Mouse (Mus musculus) skeletal muscle tissue, adult 2 months (tissue): ENCODE results near the gene Veph1.
A peak's percentile ranks its signal among the peaks of the same experiment; 100 is the strongest.

Experiments used
- DNase-seq: peaks from one replicate; pipeline ENCODE4 v3.0.0-alpha.2; 2012; ENCODE audit warnings: low read depth, low spot score

Gene Veph1

DNA sequence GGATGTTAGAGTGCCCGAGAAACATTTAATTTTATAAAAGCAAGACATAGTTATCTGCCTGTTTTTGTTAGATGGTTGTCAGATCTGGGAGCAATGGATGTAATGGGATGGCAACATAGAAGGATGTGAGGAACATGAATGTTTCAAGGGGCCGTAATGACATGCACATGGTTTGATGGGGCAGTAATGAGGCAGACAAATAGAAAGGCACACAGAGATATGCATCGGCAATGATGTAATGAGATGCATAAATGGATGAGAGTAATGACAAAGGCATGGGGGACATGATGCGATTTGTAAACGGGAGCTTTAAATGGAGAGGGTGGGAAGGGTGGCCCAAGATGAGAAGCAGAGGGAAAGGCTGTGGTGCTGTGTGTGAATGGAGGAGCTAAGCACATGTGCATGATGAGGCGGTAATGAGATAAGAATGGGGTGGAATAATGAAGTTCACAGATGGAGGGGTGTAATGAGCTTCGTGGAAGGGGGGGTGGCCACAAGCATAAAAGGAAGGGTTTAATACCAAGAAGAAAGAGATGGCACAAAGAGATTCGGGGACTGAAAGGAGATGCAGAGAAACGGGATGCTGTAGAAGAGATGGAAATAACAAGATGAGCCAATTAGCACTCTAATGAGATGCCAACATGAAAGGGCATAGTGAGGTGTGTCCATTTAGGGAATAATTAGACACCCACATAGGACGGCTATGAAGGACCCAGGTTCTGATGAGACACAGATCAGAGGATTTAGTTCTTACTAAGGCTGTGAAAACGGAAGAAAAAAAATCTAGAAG is 194.6 kb downstream of the Veph1 start:
- no peak for DNase-seq

DNA sequence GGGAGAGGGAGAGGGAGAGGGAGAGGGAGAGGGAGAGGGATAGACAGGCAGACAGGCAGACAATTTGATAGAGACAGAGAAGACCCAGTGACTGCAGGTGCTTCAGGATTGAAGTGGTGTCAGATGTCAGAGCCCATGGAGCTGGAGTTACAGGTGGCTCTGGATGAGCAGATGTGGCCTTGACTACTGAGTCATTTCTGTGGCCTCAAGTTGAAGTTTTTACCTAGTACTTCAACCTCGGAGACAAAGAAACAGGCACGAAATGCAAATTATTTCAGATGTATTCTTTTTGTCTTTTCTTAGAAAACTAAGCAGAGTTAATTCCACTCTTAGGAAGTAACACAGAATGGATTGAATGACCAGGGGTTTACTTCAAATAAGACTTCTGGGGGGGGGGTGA is 195.6 kb downstream of the Veph1 start:
- no peak for DNase-seq

DNA sequence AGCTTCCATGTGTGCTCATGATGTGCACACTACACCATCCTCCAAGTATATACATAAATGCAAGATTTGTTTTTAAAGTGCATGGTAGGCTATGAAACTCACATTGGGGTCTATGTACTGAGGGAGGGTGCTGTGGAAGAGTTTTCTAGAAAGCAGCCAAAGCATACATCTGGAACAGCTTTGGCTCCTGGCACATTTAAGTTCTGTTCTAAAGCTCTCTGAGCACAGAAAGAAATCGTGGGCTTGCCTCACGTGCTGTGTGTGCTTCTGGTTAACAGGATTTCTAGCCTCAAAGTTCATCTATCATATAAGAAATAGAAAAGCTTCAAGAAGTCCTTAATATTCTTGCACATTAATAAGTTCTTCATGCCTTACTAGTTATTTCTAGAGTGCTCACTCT is 204.9 kb downstream of the Veph1 start:
- DNase-seq = no peak

DNA sequence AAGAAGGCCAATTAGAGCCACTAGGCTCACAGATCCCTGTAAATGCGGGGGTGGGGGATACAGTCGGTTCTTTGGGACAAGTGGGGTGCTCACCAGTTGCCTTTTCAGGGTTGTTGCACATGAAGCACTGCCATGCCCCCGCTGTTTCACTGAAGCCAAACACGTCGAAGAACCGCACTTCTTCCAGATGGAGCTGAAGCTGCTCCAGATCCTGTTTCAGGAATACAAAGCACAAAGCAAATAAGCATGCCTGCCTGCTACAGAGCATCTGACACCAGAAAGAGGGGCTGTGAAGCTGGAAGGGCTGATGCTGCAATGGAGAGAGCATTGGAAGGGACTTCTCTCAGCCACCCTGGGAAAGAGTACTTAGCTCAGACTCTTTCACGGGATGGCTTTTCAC is 209.0 kb downstream of the Veph1 start:
- DNase-seq = no peak

DNA sequence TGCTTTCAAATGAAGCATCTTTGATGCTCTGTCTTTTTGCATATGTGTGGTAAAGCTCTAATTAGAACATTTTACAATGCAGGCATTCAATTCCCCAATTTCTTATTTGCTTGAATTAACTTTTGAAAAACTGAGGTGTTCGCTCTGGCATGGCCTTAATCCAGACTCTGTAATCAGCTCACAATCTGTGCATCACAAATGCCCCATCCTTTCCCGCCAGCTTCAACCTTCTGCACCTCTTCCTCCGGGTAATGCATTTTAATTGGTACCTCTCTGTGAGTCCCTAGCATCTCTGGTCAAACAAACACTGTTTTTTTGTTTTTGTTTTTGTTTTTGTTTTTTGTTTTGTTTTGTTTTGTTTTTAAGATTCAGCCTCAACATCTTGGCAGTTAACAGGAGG is 212.8 kb downstream of the Veph1 start:
- no peak for DNase-seq

DNA sequence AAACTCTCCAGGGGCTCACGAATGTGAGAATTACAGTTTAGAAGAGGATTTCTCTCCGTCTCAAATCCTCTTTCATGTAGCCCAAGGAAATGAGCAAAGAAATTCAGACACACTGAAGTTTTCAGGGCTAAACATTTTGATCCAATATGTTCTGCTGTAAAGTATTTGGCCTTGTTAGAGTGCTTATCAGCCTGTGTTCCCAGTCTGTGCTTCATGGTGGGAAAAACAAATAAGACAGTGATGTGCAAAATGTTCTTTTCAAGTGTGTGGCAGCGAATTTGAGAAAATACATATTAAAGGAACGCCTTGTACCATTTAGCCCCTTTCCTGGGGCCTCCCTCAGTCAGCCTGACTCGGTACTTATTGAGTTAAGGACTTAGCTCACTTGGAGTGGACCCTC is 213.2 kb downstream of the Veph1 start:
- DNase-seq = no peak

DNA sequence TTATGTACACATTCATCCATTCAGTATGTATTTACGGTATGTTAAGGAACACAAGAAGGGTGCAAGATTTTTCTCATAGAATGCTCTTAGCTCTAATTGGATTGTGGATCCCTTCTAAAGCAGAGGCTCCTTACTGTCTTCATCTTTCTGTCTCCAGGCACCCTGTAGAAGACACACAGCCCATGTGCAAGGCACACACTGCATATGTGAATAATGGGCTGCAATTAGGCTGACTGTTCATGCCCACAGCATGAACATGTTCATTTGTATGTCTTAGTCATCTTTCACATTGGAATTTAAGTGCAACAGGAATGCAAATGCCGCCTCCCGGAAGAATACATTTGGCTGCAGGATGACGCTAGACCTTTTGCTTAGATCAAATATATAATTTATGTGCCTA is 213.7 kb downstream of the Veph1 start:
- no peak for DNase-seq

DNA sequence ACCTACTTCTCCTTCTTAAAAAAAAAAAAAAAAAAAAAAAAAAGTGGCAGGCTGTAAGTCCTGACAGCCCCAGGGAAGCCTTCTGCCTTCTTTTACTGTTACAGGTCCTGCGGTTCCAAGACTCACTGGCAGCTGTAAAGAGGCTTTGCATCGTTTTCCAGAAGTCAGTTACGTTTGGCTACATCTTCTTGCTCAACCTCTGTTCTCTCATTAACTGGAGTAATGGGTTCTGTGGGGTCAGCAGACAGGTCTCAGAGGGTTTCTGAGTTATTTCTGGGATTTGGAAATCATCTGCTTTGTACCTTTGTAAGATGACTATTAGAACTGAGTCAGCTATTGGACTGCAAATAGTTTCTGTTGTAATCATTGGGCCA is 215.3 kb downstream of the Veph1 start:
- peak; percentile 58 for DNase-seq

DNA sequence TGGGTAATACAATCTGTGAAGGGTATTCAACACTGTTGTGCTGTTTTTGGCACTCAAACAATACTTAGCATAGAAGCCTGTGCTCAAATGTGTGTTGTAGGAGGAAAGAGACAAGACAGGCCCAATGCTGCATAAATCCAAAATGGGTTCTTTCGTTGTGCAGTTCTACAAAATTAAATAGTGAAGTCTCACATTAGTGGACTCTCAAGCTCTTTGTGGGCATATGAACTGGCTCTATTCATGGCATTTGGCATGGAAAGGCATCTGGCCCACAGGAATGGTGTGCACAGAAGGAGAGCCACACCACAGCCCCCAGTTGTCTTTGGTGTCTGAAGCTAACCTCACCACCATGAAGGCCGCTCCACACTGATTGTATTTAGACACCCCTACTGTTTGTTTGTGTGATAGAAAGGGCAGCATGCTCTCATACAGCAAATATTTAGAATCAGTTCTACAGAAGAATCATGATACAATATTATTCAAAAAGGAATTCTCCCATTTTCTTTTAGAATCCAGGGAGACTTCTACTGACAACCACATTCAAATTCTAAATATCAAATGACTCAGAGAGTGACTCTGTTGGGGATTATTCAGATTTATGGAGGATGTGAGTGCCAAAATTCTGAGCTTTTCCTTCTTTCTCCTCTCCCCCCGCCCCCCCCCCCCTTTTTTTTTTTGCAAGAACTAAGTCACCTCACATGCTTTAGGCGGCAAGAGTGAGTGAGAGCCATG is 215.8 kb downstream of the Veph1 start:
- DNase-seq = no peak

DNA sequence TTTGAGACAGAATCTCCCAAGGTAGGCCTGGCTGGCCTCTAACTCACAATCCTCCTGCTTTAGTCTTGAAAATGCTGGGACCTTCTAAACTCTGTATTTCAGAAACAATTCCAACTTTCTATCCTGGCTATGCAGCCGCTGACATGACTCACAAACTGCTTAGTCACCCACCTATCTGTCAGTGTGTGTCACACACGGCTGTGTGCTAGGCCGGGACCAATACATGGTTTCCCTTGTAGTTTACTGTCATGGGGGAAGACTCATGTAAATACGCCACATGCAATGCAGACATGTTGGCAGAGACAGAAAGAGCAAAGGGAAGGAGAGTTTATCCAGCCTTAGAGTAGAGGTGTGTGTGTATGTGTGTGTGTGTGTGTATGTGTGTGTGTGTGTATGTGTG is 216.8 kb downstream of the Veph1 start:
- DNase-seq = no peak

DNA sequence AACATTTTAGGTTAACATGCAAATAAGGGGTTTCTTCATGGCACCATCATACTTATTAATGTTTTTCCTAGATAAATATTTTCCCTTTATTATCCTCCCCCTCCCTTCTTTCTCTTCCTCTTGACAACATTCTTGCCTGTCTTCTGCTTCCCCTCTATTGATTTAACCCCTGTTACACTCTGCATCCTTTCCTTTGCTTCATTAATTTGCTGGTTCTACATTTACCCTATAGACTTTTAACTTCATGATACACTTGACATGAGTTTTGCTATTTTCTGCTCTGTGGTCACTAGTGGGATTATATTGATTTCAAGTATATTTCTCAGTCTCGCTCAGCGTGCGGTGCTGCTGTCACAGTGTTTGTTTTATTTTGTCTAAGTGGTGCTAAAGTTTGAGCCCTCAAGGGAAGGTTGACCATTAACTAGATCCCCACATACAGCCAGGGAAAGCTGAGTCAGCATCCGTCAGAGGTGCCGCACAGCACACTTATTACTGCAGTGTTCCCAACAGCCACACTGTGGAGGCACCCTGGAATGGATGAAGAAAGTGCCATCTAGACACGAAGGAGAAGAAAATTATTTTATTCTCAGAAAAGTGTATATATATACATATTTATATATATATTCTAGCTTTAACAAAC is 217.6 kb downstream of the Veph1 start:
- no peak for DNase-seq

DNA sequence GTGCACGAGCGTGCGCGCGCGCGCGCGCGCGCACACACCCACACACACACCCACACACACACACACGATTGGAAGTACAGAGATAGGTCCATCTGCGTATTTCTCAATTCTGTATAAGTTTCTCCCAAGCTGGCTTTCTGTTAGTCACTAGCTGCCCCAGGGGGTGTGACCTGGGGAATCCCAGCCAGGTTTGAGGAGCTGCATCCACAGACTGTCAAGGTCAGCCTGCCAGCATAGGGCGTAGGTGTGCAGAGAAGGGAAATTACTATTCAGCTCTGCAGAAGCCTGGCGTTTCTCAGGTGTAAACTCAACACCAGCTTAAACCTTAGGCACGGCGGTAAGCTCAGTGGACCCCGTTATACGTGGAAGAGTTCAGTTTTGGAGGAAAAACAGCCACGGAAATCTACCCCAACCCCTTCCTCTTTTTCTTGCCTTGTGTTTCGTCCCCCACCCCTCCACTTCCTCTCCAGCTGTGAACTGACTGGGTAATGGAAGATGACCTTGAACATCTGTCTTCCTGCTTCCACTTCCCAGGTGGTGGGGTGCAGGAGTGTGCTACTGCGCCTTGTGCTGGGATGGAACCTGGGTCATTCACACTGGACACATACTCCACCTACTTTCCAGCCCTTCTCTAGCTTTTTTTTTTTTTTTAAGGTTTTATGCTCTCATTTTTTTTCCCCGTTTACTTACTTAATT is 218.5 kb downstream of the Veph1 start:
- no peak for DNase-seq

DNA sequence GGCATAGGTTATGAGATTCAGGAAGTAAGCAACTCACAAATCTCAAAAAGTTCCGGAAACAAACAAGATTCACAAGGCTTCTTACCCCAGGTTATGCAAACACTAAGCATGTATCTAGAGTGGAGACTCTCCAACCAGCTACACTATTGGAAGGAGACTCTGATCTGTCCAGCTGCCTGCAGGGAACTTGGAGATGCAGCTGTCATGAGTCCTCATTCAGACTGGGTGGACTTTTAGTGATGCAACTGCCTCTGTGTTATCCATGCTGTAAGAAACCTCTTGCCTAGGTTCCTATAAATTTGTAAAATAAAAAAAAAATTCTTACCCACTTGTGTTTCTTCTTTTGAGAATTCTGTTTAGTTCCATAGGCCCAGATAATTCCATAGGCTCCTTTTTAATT is 226.4 kb downstream of the Veph1 start:
- no peak for DNase-seq

DNA sequence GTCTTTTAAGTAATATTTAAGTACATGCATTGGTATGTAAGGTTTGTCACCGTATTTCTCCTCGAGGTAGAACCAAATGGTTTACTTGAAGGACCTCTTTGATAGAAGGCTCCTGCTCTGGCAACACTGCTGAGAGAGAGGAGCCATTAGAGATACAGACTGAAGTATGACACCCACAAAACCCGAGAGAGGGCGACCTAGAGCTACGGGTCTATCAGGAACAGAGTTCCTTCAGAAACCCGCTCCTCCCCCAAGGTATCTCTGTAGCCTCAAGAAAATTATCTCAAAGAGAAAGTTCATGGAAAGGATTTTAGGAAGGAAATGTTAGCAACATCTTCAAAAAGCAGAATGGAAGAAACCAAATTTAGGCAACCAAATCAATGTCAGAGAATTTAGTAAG is 232.8 kb downstream of the Veph1 start:
- DNase-seq = no peak

DNA sequence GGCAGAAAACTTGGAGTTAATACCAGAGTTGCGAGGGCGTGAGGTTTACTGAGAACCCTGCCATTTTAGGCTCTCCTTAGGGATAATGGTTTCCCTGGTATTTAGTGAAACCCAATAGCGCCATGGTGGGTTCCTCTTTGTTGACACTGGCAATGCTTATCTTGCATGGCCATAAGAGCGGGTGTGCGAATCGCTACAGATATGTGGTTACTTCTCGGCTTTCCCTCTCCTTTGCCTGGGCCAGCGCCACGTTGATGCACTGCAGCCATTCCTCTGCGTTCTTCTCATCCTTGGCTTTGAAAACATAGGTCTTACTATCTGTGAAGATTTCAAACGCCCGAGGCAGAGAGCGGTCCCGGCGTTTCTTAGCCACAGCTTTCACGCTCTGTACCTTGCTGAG is 239.7 kb downstream of the Veph1 start:
- no peak for DNase-seq

DNA sequence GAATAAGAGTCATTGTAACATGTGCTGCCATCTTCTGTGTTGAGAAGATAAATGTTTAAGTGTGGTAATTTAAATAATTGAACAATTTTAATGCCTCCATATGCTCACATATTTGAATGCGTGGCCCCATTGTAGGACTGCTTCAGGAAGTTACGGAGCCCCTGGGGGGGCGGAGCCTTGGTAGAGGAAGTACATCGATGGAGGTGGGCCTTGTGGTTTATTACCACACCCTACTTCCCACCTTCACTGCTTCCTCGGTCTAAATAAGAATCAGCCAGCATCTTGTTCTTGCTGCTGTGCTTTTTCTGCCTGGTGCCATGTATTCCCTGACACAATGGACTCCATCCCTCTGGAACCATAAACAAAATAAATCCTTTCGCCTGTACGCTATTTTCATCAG is 241.0 kb downstream of the Veph1 start:
- no peak for DNase-seq

DNA sequence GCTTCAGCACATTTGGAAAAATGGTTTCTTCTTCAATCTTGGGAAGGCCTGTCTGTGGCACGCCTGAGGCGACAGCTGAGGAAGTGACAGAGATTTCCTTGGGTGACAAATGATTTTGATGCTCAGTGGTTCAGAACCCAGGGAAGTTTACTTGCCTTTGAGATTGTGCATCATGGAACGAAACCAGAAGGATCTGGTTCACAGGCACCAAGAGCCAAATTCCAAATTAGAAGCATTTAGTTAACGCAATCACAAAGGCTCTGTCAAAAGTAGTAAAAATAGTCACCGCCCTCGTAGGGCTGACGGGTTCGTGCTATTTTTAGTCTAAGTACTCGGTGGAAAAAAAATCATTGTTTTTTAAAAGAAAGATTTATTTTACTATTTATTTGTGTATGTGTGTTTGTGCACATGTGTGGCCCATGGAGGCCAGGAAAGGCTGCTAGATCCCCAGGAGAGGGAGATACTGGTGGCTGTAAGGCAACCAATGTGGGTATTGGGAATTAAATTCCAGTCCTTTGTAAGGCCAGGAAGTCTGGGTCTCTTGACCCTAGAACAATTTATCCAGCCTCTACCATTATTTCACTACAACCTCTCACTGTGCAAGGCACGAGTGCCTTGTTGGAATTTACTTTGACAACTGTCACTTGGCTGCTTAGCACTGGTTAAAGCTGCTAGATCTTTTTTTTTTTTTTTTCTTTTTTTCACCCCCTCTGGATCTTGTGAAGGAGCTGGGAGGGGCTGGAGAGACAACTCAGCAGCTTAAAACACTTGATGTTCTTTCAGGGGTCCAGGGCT is 246.3 kb downstream of the Veph1 start:
- DNase-seq = no peak

DNA sequence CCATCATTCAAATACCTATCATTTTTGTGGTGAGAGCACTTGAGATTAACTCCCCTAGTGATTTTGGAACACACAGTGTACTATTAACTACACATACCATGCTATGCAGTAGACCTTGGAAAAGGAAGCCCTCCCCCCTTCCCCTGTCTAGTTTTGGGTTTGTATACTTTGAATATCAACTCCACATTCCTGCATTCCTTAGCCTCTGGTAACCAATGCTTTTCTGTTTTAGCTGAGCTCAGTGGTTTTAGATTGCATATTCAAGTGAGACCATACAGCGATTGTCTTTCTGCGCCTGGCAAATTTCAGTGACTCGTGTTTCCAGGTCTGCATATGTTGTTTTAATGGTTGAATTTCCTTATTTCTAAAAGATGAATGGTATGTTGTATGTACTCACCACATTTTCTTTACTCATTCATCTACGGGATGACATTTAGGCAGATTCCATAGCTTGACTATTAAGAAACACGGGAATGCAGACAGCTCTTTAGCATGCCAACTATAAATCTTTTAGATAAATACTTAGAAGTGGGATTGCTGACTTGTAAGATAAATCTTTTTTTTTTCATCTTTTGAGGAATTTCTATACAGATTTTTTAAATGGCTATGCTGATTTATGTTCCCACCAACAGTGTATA is 255.7 kb downstream of the Veph1 start:
- no peak for DNase-seq

DNA sequence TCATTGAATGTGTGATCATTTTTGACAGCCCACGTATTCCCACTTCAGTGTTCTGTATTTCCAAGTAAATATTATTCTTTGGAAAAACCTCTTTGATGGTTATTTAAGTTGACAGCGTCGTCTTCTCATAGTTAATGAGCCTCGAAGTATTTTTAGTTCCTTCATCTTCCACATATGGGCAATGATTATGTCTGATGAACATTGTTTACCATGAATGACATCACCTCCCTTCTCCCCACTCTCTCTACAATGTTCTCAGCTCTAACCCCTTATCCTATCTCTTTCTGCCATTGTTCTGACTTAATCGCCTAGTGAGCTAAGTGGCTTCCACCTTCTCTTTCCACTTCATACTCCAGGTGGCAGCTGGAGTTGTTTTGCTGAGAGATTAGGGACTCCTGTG is 261.4 kb downstream of the Veph1 start:
- no peak for DNase-seq

DNA sequence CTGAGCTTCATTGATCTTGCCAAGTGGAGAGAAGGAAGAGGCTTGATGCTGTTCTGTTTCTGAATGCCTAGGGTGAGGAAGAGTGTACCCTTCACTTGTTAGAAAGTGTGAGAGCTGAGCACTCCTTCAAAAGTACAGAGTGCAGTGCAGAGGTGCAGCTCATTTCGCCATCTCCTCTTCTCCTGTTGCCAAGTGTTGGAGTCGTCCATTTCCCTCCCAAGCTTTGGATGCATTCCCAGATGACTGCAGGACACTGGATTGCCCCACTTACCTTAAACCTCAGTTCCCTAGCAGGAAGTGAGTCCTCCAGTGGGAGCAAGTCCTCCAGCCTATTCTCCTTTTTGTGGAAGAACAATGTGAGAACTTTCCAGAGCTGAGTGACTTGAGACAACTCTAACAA is 263.3 kb downstream of the Veph1 start:
- peak; percentile 45 for DNase-seq

DNA sequence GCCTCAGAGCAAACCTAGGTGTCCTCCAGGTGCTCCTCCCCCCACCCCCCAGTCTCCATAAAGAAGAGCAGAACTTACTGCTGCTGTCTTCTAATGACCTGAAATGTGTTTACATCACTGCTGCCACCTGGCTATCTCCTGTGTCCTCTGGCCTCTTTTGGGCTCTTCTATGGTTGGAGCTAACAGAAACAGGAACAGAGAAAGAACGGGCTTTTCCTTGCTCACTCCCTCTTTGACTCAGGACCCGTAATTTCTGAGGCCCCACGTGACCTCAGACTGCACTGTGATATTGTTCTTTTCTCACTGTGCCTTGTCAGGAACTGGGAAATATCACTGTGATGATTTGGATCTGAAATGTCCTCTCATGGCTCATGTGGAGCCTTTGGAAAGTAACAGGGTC is 271.2 kb downstream of the Veph1 start:
- no peak for DNase-seq
